Mouse (Mus musculus): ENCODE measurements around the gene Adgrg5.

GRCm38 (mm10) chr8:94935172-94935571 is 11.7 kb downstream of the Adgrg5 start:
- TF ChIP-seq POLR2A (IDR thresholded peaks at IDR 0.05; ENCODE audit: borderline replicate concordance, low read depth, low read length), result no peak
- TF ChIP-seq CTCF (IDR thresholded peaks at IDR 0.05; ENCODE audit: low read depth, low read length), result no peak
